Mouse (Mus musculus) liver, embryonic 14.5 days (tissue): ENCODE data around the gene Gm13285.

Experiments used
- CTCF ChIP-seq: IDR thresholded peaks from 2 replicates; pipeline ENCODE4 v1.5.1; 2016; ENCODE audit warnings: antibody characterized with exemption, low read depth, control low read depth
- EP300 ChIP-seq: IDR thresholded peaks from 2 replicates; pipeline ENCODE4 v1.6.1; 2016; ENCODE audit warnings: antibody characterized with exemption, low read depth

- TF ChIP-seq CTCF (no peak), EP300 (no peak)
Observed at GRCm38 (mm10) chr4:88841438-88841911, 42.0 kb downstream of the Gm13285 start, which contains the start of gene Ifna4.
